11 mouse cellular contexts compared by ENCODE assay signal in the genomic region with DNA sequence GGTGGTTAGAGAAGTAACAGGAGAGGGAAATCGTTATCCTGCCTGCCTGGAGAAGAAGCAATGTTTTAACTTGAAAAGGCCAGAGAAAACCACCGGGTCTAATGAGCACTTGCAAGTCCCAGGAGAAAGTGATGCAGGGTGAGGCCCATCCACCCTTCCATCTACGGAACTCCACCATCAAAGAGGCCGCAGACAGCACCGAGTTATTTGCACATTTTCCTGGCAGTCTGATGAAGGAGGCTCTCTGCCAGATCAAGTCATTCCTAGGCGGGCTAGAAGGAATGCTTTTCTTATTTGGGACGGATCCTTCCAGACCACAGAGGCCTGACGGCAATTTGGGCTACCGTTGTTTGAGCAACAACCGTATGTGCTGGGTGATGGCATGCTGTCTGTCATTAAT. TPM values are rescaled to one million over a fixed set of nuclear protein-coding genes. Genes with fewer than 3 reads are reported as not detected.
DNase-seq lines count a peak whose midpoint lies in the region; ATAC-seq and TF ChIP-seq lines count a peak whose summit lies in the region.
"Had no signal": no experiment of that assay in that cellular context is flagged by ENCODE, and none has a peak within 500 bp of the region (broad histone marks: within the 10 kb centered on the region; RNA-seq: fewer than 3 reads in every experiment).

No protein-coding gene starts in this region.

- no peak for ATAC-seq in forebrain, postnatal 0 days
- no peak for ATAC-seq in forebrain, embryonic 13.5 days
- ATAC-seq in liver, postnatal 0 days: no peak
- no peak for ATAC-seq in liver, embryonic 11.5 days (replicated peaks; ENCODE audit: low FRiP score)
- ATAC-seq: hindbrain, embryonic 16.5 days had no signal

- H3K4me1 ChIP-seq in forebrain, postnatal 0 days (ENCODE audit: insufficient read depth): no peaks in the 10 kb centered on the region
- no peaks in the 10 kb centered on the region for H3K4me1 ChIP-seq in forebrain, embryonic 13.5 days
- H3K4me1 ChIP-seq in liver, postnatal 0 days (ENCODE audit: insufficient read depth): peaks cover 23% of the 10 kb centered on the region
- 0 out of 2 replicates have a peak, but pooled peaks cover 3% of the 10 kb centered on the region for H3K4me1 ChIP-seq in liver, embryonic 11.5 days (replicated peaks; ENCODE audit: control insufficient read depth, insufficient read depth, low read length)

- no peak overlapping the region for H3K9ac ChIP-seq in forebrain, postnatal 0 days
- H3K9ac ChIP-seq in forebrain, embryonic 13.5 days: no peak overlapping the region
- H3K9ac ChIP-seq in liver, postnatal 0 days (replicated peaks): no peak overlapping the region
- H3K9ac ChIP-seq in liver, embryonic 11.5 days (ENCODE audit: low read depth, low read length): no peak overlapping the region
- H3K9ac ChIP-seq: lung, embryonic 15.5 days had no signal

- TF ChIP-seq EP300 in liver, postnatal 0 days (IDR thresholded peaks at IDR 0.05; ENCODE audit: low read depth): no peak

- no peaks in the 10 kb centered on the region for H3K36me3 ChIP-seq in forebrain, postnatal 0 days (ENCODE audit: insufficient read depth)
- no peaks in the 10 kb centered on the region for H3K36me3 ChIP-seq in forebrain, embryonic 13.5 days (ENCODE audit: poor library complexity, severe bottlenecking)
- no peaks in the 10 kb centered on the region for H3K36me3 ChIP-seq in liver, postnatal 0 days (replicated peaks; ENCODE audit: insufficient read depth, low read length)
- H3K36me3 ChIP-seq in liver, embryonic 11.5 days (ENCODE audit: control insufficient read depth, insufficient read depth, low read length): no peaks in the 10 kb centered on the region
- H3K36me3 ChIP-seq: lung, embryonic 15.5 days had no signal

- 38% methylated on average over 10 of the region's 10 CpGs for WGBS in forebrain, postnatal 0 days
- WGBS in forebrain, embryonic 13.5 days: 69% methylated on average over 10 of the region's 10 CpGs
- 58% methylated on average over 10 of the region's 10 CpGs for WGBS in liver, postnatal 0 days (ENCODE audit: insufficient replicate concordance)
- WGBS in liver, embryonic 11.5 days: 73% methylated on average over 10 of the region's 10 CpGs

- no peak for TF ChIP-seq CTCF in forebrain, postnatal 0 days (IDR thresholded peaks at IDR 0.05; ENCODE audit: low read depth)
- no peak for TF ChIP-seq CTCF in liver, postnatal 0 days (IDR thresholded peaks at IDR 0.05; ENCODE audit: low read depth)
- no peak for TF ChIP-seq CTCF in brain, embryonic 14.5 days (IDR thresholded peaks at IDR 0.05; ENCODE audit: borderline replicate concordance, extremely low read depth, insufficient read depth, insufficient read length)
- TF ChIP-seq CTCF in layer of hippocampus, adult 2 months (conservative IDR thresholded peaks at IDR 0.05): no peak

- no peaks in the 10 kb centered on the region for H3K27me3 ChIP-seq in forebrain, postnatal 0 days (ENCODE audit: insufficient read depth, low read length)
- H3K27me3 ChIP-seq in forebrain, embryonic 13.5 days: no peaks in the 10 kb centered on the region
- H3K27me3 ChIP-seq in liver, postnatal 0 days (ENCODE audit: insufficient read depth, low read length): no peaks in the 10 kb centered on the region
- no peaks in the 10 kb centered on the region for H3K27me3 ChIP-seq in liver, embryonic 11.5 days (replicated peaks; ENCODE audit: control insufficient read depth, insufficient read depth, low read length)
- H3K27me3 ChIP-seq: lung, embryonic 15.5 days had no signal

- no peaks in the 10 kb centered on the region for H3K9me3 ChIP-seq in forebrain, postnatal 0 days (ENCODE audit: low read length)
- H3K9me3 ChIP-seq in forebrain, embryonic 13.5 days (replicated peaks): no peaks in the 10 kb centered on the region
- no peaks in the 10 kb centered on the region for H3K9me3 ChIP-seq in liver, postnatal 0 days (ENCODE audit: low read length)
- H3K9me3 ChIP-seq in liver, embryonic 11.5 days (ENCODE audit: control insufficient read depth, low read length): no peaks in the 10 kb centered on the region
- H3K9me3 ChIP-seq: lung, embryonic 15.5 days had no signal

- TF ChIP-seq POLR2A in brain, embryonic 14.5 days (IDR thresholded peaks at IDR 0.05; ENCODE audit: borderline replicate concordance, extremely low read depth, insufficient read depth, insufficient read length, poor library complexity, severe bottlenecking): no peak

- no peak overlapping the region for H3K27ac ChIP-seq in forebrain, postnatal 0 days (ENCODE audit: low read depth, low read length)
- H3K27ac ChIP-seq in forebrain, embryonic 13.5 days: no peak overlapping the region
- peak overlapping the region; percentile 44; the same call in 1 of the 2 replicates for H3K27ac ChIP-seq in liver, postnatal 0 days (ENCODE audit: low read depth)
- no peak overlapping the region for H3K27ac ChIP-seq in liver, embryonic 11.5 days (ENCODE audit: low read depth, low read length)
- H3K27ac ChIP-seq in layer of hippocampus, adult 2 months: no peak overlapping the region
- H3K27ac ChIP-seq: lung, embryonic 15.5 days had no signal

- no peak overlapping the region for H3K4me2 ChIP-seq in forebrain, postnatal 0 days (ENCODE audit: low read depth)
- no peak overlapping the region for H3K4me2 ChIP-seq in forebrain, embryonic 13.5 days
- H3K4me2 ChIP-seq in liver, postnatal 0 days (ENCODE audit: low read depth, low read length): peak overlapping the region; percentile 55; the same call in 1 of the 2 replicates
- H3K4me2 ChIP-seq in liver, embryonic 11.5 days: no peak overlapping the region

- H3K4me3 ChIP-seq in forebrain, postnatal 0 days (ENCODE audit: low read depth, low read length): no peak overlapping the region
- no peak overlapping the region for H3K4me3 ChIP-seq in forebrain, embryonic 13.5 days
- no peak overlapping the region for H3K4me3 ChIP-seq in liver, postnatal 0 days (ENCODE audit: low read depth, low read length)
- no peak overlapping the region for H3K4me3 ChIP-seq in liver, embryonic 11.5 days (ENCODE audit: low read depth, low read length)
- H3K4me3 ChIP-seq in layer of hippocampus, adult 2 months: no peak overlapping the region
- H3K4me3 ChIP-seq: lung, embryonic 15.5 days had no signal

- peak; percentile 28 for DNase-seq in forebrain, postnatal 0 days
- no peak for DNase-seq in liver, postnatal 0 days
- DNase-seq in liver, embryonic 11.5 days (ENCODE audit: low spot score): no peak
- DNase-seq in 3T3-L1 (ENCODE audit: low read depth, low spot score): peak; percentile 13
- peak; percentile 42 for DNase-seq in brain, embryonic 14.5 days (ENCODE audit: low read depth)
- DNase-seq in layer of hippocampus, adult 2 months (ENCODE audit: low spot score in 2 of 2): no peak
- no peak for DNase-seq in adrenal gland, adult 2 months
- DNase-seq: right cerebral cortex, postnatal 4 days had no signal

RNA-seq across cellular contexts. Expression of a gene that starts 44.5 kb away (rescaled TPM):
- 2.2 and 6.7 TPM in 2 replicates for total RNA-seq in forebrain, postnatal 0 days (2014; rRNA removed)
- 1.6 and 2.7 TPM in 2 replicates for polyA plus RNA-seq in forebrain, postnatal 0 days (2015; fragmentation: Nextera tagmentation; extraction: Ambion mirVana)
- polyA plus RNA-seq in forebrain, embryonic 13.5 days (2015; fragmentation: Nextera tagmentation; extraction: Ambion mirVana): 0.98 and 1.1 TPM in 2 replicates
- polyA plus RNA-seq in liver, postnatal 0 days (2015; fragmentation: Nextera tagmentation; extraction: Ambion mirVana): 7.7 and 8.0 TPM in 2 replicates
- 3.7 and 4.1 TPM in 2 replicates for polyA plus RNA-seq in liver, embryonic 11.5 days (2014; fragmentation: Nextera tagmentation; extraction: Ambion mirVana)
- 1.9 and 3.3 TPM in 2 replicates for polyA plus RNA-seq in brain, embryonic 14.5 days (2012; rRNA removed)
- total RNA-seq in layer of hippocampus, adult 2 months (2021): 10 to 100 TPM; 17.2 to 18.4 TPM
- 10 to 100 TPM in 1 of 2 experiments, 1 to 10 TPM in 1; 8.6 to 13.0 TPM for total RNA-seq in adrenal gland, adult 2 months (2021)
- 25.7 and 39.3 TPM in 2 replicates for polyA plus RNA-seq in adrenal gland, adult 2 months (2012; rRNA removed)

RNA-seq across cellular contexts. Expression of a gene that starts 47.6 kb away (rescaled TPM):
- 38.5 and 41.6 TPM in 2 replicates for total RNA-seq in forebrain, postnatal 0 days (2014; rRNA removed)
- 49.3 and 49.8 TPM in 2 replicates for polyA plus RNA-seq in forebrain, postnatal 0 days (2015; fragmentation: Nextera tagmentation; extraction: Ambion mirVana)
- 55.0 and 60.6 TPM in 2 replicates for polyA plus RNA-seq in forebrain, embryonic 13.5 days (2015; fragmentation: Nextera tagmentation; extraction: Ambion mirVana)
- 18.2 and 19.0 TPM in 2 replicates for polyA plus RNA-seq in liver, postnatal 0 days (2015; fragmentation: Nextera tagmentation; extraction: Ambion mirVana)
- polyA plus RNA-seq in liver, embryonic 11.5 days (2014; fragmentation: Nextera tagmentation; extraction: Ambion mirVana): 61.4 and 62.5 TPM in 2 replicates
- polyA plus RNA-seq in brain, embryonic 14.5 days (2012; rRNA removed): 53.0 and 69.8 TPM in 2 replicates
- 10 to 100 TPM; 41.2 to 48.6 TPM for total RNA-seq in layer of hippocampus, adult 2 months (2021)
- 10 to 100 TPM; 40.0 to 41.8 TPM for total RNA-seq in adrenal gland, adult 2 months (2021)
- polyA plus RNA-seq in adrenal gland, adult 2 months (2012; rRNA removed): 27.5 and 29.7 TPM in 2 replicates

Comparison
In these comparisons a context has a peak if more than half of its experiments do, and no peak if none do; other contexts are left out.
1. DNase-seq: peak in forebrain, postnatal 0 days (single experiment), 3T3-L1 (single experiment) and brain, embryonic 14.5 days (single experiment); none in liver, postnatal 0 days (single experiment), liver, embryonic 11.5 days (single experiment), layer of hippocampus, adult 2 months (0 of 2) and adrenal gland, adult 2 months (single experiment).